Mouse (Mus musculus): ENCODE data around the gene Sf3b2.

- no peak for TF ChIP-seq POLR2A (IDR thresholded peaks at IDR 0.05; ENCODE audit: insufficient read depth, low read depth, low read length)
- TF ChIP-seq CTCF (IDR thresholded peaks at IDR 0.05): peak; percentile 70
- no peak for TF ChIP-seq EP300 (IDR thresholded peaks at IDR 0.05; ENCODE audit: insufficient read depth, low read depth, low read length)
Observed at GRCm38 (mm10) chr19:5302455-5302854, 7.2 kb upstream of the Sf3b2 start.

Data from heart, adult 2 months (tissue).